Mouse (Mus musculus): ENCODE results near the gene Ttbk2. TPM values are rescaled to one million over a fixed set of nuclear protein-coding genes. Genes with fewer than 3 reads are reported as not detected.

Gene Ttbk2
- polyA plus RNA-seq (2015; fragmentation: Nextera tagmentation; extraction: Ambion mirVana), result 2.2 and 2.6 TPM in 2 replicates

DNA sequence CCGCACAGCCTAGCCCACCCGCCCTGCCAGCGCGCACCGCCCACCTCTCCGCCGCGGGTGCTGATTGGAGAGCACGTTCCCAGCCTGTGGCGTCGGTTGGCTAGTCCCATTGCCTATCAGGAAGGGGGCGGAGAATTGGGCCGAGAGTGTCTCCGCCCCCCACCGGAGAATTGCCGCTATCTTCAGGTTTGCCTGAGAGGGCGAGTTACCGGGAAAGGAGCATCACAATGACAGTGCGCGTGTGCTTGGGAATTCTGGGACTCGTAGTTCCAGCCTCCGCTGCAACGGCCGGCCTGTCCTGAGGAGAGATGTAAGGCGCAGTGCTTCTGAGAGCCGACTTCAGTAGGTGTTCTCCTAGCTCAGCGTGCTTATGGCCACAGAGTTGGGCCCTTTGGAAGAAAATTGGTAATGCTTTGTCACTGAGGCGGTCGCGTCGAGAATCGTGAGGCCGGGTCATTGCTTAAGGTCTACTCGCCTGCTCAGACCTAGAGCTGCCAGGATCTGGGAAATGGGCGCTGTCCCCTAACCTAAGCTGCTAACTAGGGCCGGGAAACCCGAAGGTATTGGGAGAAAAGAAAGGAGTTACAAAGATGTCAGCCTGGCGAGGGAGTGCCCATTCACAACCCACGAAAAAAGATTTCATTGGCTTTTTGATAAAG lies at the start of gene Ttbk2:
Gene Ttbk2, minus strand, starts transcription at position 181 of the 659 bp plus-strand sequence.
- H3K4me2 ChIP-seq (replicated peaks), result peak within 1 kb of the TSS; percentile 88
- peak; percentile 100 for ATAC-seq
- H3K9me3 ChIP-seq, result no peaks in the 10 kb centered on the region
- peak within 1 kb of the TSS; percentile 75 for H3K9ac ChIP-seq
- no peaks in the 10 kb centered on the region for H3K4me1 ChIP-seq (replicated peaks)
- H3K27me3 ChIP-seq (replicated peaks), result no peaks in the 10 kb centered on the region
- peak within 1 kb of the TSS; percentile 91 for H3K4me3 ChIP-seq (replicated peaks)
- under 1% methylated on average over 39 of the region's 39 CpGs for WGBS
- no peaks in the 10 kb centered on the region for H3K36me3 ChIP-seq
- no peak within 1 kb of the TSS for H3K27ac ChIP-seq

DNA sequence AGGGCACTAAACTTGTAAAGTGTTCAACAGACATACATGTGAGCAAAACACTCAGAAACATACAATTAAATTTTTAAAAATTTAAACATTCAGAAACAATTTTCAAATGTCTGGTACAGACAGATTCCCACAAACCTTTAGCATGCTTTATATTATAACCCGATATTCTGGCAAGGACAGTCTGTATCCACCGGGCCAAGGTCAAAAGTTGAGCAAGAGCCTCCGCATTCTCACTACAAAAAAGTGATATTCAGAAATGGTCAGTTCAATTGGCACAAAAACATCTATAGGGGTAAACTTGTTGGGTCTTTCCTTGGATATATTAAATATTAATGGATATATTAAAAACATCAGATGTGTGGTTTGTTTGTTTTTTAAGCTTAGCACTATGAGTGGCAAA lies 46.0 kb upstream of the Ttbk2 start:
- no peak overlapping the region for H3K27ac ChIP-seq
- no peak for ATAC-seq
- no peaks in the 10 kb centered on the region for H3K4me1 ChIP-seq (replicated peaks)
- H3K36me3 ChIP-seq, result peaks cover 8% of the 10 kb centered on the region
- no peak overlapping the region for H3K4me2 ChIP-seq (replicated peaks)
- WGBS, result 97% methylated on average over 3 of the region's 3 CpGs
- H3K9ac ChIP-seq, result no peak overlapping the region
- no peak overlapping the region for H3K4me3 ChIP-seq (replicated peaks)
- no peaks in the 10 kb centered on the region for H3K27me3 ChIP-seq (replicated peaks)
- H3K9me3 ChIP-seq, result no peaks in the 10 kb centered on the region

- Histone ChIP-seq H3K9me3 (no peaks in the 10 kb centered on the region), H3K27ac (no peak overlapping the region), H3K27me3 (replicated peaks) (no peaks in the 10 kb centered on the region), H3K9ac (no peak overlapping the region), H3K4me1 (replicated peaks) (no peaks in the 10 kb centered on the region), H3K4me3 (replicated peaks) (no peak overlapping the region), H3K4me2 (replicated peaks) (no peak overlapping the region), H3K36me3 (peaks cover 10% of the 10 kb centered on the region)
- no peak for ATAC-seq
- 80% methylated on average over 5 of the region's 5 CpGs for WGBS
These were observed 37.2 kb upstream of the Ttbk2 start for GRCm38 (mm10) chr2:120887601-120888000.

DNA sequence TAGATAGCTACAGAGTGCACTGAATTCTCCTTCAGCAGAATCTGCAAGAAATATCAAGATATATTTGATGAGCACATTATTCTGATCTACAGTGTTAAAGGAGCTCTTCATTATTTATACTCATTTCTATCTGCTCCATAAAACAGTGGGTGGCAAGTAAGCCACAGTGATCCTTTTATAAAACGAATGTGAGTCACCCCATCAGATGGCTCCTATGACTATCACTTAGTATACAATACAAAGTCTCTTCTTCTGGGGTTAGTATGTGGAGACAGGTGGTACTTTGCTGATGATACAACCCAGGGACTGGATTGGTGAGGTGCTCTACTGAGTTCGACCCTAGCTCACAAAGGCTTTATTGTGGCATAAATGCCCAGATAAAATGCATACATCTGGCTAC lies 22.8 kb upstream of the Ttbk2 start:
- H3K36me3 ChIP-seq, result peaks cover 16% of the 10 kb centered on the region; the same call in 1 of the 2 replicates
- H3K4me2 ChIP-seq (replicated peaks), result no peak overlapping the region
- no peak for ATAC-seq
- no peaks in the 10 kb centered on the region for H3K9me3 ChIP-seq
- 85% methylated on average over 2 of the region's 2 CpGs for WGBS
- H3K27me3 ChIP-seq (replicated peaks), result no peaks in the 10 kb centered on the region
- 0 out of 2 replicates have a peak, but pooled peaks cover 2% of the 10 kb centered on the region for H3K4me1 ChIP-seq (replicated peaks)
- H3K27ac ChIP-seq, result no peak overlapping the region
- no peak overlapping the region for H3K9ac ChIP-seq
- no peak overlapping the region for H3K4me3 ChIP-seq (replicated peaks)

DNA sequence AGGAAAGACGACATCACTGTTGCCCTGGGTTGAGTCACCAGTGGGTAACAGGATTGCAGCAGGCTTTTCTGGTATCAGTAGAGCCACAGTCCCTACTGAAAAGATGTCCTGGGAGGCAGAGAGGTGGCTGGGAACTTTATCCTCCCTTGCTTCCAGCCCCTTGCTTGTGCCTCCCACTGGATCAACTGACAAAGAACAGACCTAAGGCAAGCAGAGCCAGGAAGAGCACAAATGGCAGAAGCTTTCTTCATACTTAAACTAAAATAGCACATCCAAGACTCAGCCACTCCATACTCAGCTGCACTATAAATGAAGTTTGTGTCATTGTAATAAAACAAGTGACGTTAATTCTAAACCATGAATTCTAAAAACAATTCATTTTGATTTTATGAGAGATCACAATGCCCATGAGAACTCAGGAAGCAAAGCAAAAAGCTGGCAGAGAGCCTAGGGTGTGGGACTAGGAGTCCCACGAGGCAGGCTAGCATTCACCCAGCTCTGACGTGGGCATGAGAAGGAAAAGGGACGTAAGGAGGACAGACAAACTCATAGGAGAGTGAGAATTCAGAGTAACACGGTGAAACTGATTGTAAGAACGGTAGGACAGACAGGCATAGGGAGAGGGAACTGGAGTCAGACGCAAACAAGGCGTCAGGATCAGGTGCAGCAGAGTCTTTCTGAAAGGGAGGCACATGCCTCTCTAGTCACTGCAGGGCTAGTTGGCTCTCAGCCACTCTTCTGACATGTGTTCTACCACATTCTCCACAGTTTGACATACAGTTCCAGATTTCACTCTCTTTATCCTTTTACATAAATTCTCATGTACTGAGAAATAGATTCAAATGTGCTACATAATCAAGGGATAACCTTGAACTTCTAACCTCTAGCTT lies 21.3 kb upstream of the Ttbk2 start:
- ATAC-seq, result peak; percentile 41; the same call in 1 of the 2 replicates
- Histone ChIP-seq H3K9me3 (no peaks in the 10 kb centered on the region), H3K36me3 (peaks cover 13% of the 10 kb centered on the region; the same call in 1 of the 2 replicates), H3K27me3 (replicated peaks) (no peaks in the 10 kb centered on the region), H3K4me3 (replicated peaks) (no peak overlapping the region), H3K9ac (no peak overlapping the region), H3K4me1 (replicated peaks) (0 out of 2 replicates have a peak, but pooled peaks cover 2% of the 10 kb centered on the region), H3K4me2 (replicated peaks) (no peak overlapping the region), H3K27ac (no peak overlapping the region)
- 68% methylated on average over 9 of the region's 9 CpGs for WGBS

DNA sequence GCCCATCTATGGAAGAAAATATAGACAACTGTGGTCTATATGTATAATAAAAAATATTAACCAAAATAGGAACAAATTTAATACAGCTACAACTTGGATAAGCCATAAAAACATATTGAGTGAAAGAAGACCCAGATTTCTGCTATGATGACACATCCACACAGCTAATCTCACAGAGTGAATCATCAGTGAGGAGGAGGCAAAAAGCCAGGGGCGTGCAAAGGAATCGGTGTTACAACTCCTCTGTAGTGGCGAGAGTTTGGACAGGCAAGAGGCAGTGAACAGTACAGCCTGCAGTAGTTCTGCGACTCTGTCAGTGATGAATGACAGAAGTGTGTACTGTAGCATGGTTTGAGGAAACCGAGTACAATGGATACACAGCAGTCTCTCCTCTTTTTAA lies 16.9 kb upstream of the Ttbk2 start:
- Histone ChIP-seq H3K27ac (no peak overlapping the region), H3K36me3 (no peaks in the 10 kb centered on the region), H3K27me3 (replicated peaks) (no peaks in the 10 kb centered on the region), H3K9me3 (no peaks in the 10 kb centered on the region), H3K9ac (no peak overlapping the region), H3K4me2 (replicated peaks) (no peak overlapping the region), H3K4me3 (replicated peaks) (no peak overlapping the region), H3K4me1 (replicated peaks) (0 out of 2 replicates have a peak, but pooled peaks cover 2% of the 10 kb centered on the region)
- WGBS, result 89% methylated on average over 5 of the region's 5 CpGs
- ATAC-seq, result no peak

- Histone ChIP-seq H3K27ac (no peak overlapping the region), H3K4me1 (replicated peaks) (no peaks in the 10 kb centered on the region), H3K9me3 (no peaks in the 10 kb centered on the region), H3K4me2 (replicated peaks) (no peak overlapping the region), H3K9ac (no peak overlapping the region), H3K4me3 (replicated peaks) (no peak overlapping the region), H3K27me3 (replicated peaks) (no peaks in the 10 kb centered on the region), H3K36me3 (peaks cover 3% of the 10 kb centered on the region; the same call in 1 of the 2 replicates)
- 15% methylated on average over 1 of the region's 1 CpGs for WGBS
- no peak for ATAC-seq
These were observed 16.2 kb upstream of the Ttbk2 start for GRCm38 (mm10) chr2:120866561-120866960.

- H3K9ac ChIP-seq, result no peak overlapping the region
- H3K27me3 ChIP-seq (replicated peaks), result no peaks in the 10 kb centered on the region
- no peak overlapping the region for H3K27ac ChIP-seq
- 95% methylated on average over 1 of the region's 1 CpGs for WGBS
- H3K36me3 ChIP-seq, result peaks cover 3% of the 10 kb centered on the region; the same call in 1 of the 2 replicates
- no peak for ATAC-seq
- H3K9me3 ChIP-seq, result no peaks in the 10 kb centered on the region
- no peak overlapping the region for H3K4me2 ChIP-seq (replicated peaks)
- no peaks in the 10 kb centered on the region for H3K4me1 ChIP-seq (replicated peaks)
- no peak overlapping the region for H3K4me3 ChIP-seq (replicated peaks)
These were observed 13.0 kb upstream of the Ttbk2 start for GRCm38 (mm10) chr2:120863389-120863788.

GRCm38 (mm10) chr2:120860699-120861098 lies 10.3 kb upstream of the Ttbk2 start:
- no peak overlapping the region for H3K4me2 ChIP-seq (replicated peaks)
- H3K27ac ChIP-seq, result no peak overlapping the region
- H3K9ac ChIP-seq, result no peak overlapping the region
- H3K4me1 ChIP-seq (replicated peaks), result no peaks in the 10 kb centered on the region
- no peak overlapping the region for H3K4me3 ChIP-seq (replicated peaks)
- H3K9me3 ChIP-seq, result no peaks in the 10 kb centered on the region
- WGBS, result 69% methylated on average over 1 of the region's 1 CpGs
- ATAC-seq, result no peak
- H3K36me3 ChIP-seq, result peaks cover 3% of the 10 kb centered on the region; the same call in 1 of the 2 replicates
- H3K27me3 ChIP-seq (replicated peaks), result no peaks in the 10 kb centered on the region

DNA sequence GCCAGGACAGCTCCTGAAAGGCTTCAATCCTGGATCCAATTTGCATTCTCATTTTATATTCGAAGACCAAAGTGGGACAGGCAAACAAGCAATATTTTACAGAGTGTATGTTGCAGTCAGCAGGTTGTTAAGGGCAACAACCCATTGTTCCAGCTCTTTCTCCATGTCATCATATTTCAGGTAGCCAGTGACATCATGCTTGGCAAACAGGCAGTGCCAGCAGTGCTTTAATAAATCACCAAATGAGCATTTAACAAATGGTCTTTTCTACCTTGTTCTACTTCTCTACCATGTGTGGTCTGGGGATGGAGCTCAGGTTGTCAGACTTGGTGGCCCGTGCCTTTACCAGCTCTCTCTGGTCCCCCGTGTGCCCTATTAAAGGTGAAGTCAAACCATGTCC lies 7.7 kb upstream of the Ttbk2 start:
- no peak overlapping the region for H3K9ac ChIP-seq
- H3K4me2 ChIP-seq (replicated peaks), result no peak overlapping the region
- no peaks in the 10 kb centered on the region for H3K9me3 ChIP-seq
- H3K27me3 ChIP-seq (replicated peaks), result no peaks in the 10 kb centered on the region
- no peak for ATAC-seq
- WGBS, result 88% methylated on average over 3 of the region's 3 CpGs
- H3K27ac ChIP-seq, result no peak overlapping the region
- H3K4me1 ChIP-seq (replicated peaks), result no peaks in the 10 kb centered on the region
- H3K4me3 ChIP-seq (replicated peaks), result no peak overlapping the region
- H3K36me3 ChIP-seq, result peaks cover 3% of the 10 kb centered on the region; the same call in 1 of the 2 replicates

DNA sequence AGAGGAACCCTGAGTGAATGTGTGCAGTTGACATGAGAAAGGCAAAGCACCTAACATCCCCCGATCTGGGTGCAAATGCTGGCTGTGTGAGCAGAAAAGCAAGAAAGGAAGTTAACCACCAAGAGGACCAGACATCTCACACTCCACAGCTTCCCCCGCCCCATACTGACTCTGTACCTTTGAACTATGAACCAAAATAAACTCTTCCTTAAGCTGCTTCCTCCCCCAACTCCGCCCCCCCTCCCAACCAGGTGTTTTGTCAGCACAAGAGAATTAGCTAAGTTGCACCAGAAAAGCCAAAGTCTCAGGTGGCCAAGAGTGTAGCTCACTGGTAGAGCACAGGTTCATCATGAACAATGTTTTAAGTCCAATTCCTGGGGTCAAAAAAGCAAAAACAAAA lies 2.7 kb upstream of the Ttbk2 start:
- Histone ChIP-seq H3K27ac (no peak overlapping the region), H3K36me3 (no peaks in the 10 kb centered on the region), H3K9me3 (no peaks in the 10 kb centered on the region), H3K4me3 (replicated peaks) (no peak overlapping the region), H3K9ac (no peak overlapping the region), H3K4me1 (replicated peaks) (no peaks in the 10 kb centered on the region), H3K27me3 (replicated peaks) (no peaks in the 10 kb centered on the region), H3K4me2 (replicated peaks) (no peak overlapping the region)
- WGBS, result 82% methylated on average over 3 of the region's 3 CpGs
- no peak for ATAC-seq

- Histone ChIP-seq H3K36me3 (no peaks in the 10 kb centered on the region), H3K4me3 (replicated peaks) (no peak overlapping the region), H3K9ac (no peak overlapping the region), H3K27me3 (replicated peaks) (no peaks in the 10 kb centered on the region), H3K9me3 (no peaks in the 10 kb centered on the region), H3K4me2 (replicated peaks) (no peak overlapping the region), H3K27ac (no peak overlapping the region), H3K4me1 (replicated peaks) (no peaks in the 10 kb centered on the region)
- ATAC-seq, result no peak
- whole genome bisulfite sequencing, result 20% methylated on average over 1 of the region's 1 CpGs
These were observed 2.2 kb upstream of the Ttbk2 start for GRCm38 (mm10) chr2:120852626-120853025.
